Mouse (Mus musculus) small intestine, adult 2 months (tissue): ENCODE measurements at regions not wholly inside any gene's neighbourhood (a gene's known extent, or its start where the extent isn't known, plus 50 kb on each side); places are given as distances from the start of the nearest gene placed in this dataset.

ENCODE experiments used
- CTCF ChIP-seq: fragments of 200-500 bp; IDR thresholded peaks from 2 replicates; pipeline ENCODE4 v1.5.1; 2012; ENCODE audit warnings: low read depth, mild to moderate bottlenecking, control low read depth, inconsistent platforms, low read length, moderate library complexity, mixed read lengths; ENCODE audit not compliant: insufficient replicate concordance, insufficient read length; ENCODE audit errors: extremely low read depth
- POLR2A ChIP-seq: fragments of 200-500 bp; IDR thresholded peaks from 2 replicates; pipeline ENCODE4 v1.6.1; 2012; ENCODE audit warnings: low read depth, mild to moderate bottlenecking, control low read depth, inconsistent platforms, low read length, moderate library complexity

GRCm38 (mm10) chr8:44708659-44709170 lies 226.5 kb upstream of the Fat1 start:
- TF ChIP-seq CTCF: no peak
- no peak for TF ChIP-seq POLR2A
